Mouse (Mus musculus): ENCODE measurements around the gene Adssl1.

The Adssl1 gene

GRCm38 (mm10) chr12:112592985-112593734 lies 26.7 kb upstream of the Adssl1 start:
- in situ Hi-C loops (cut with MboI, MseI), result no loop called here

- in situ Hi-C loops (cut with MboI, MseI), result no loop called here
Observed at GRCm38 (mm10) chr12:112593951-112594915, 25.6 kb upstream of the Adssl1 start.

GRCm38 (mm10) chr12:112594989-112595388 lies 24.9 kb upstream of the Adssl1 start:
- in situ Hi-C loops (cut with MboI, MseI), result loop anchor here (5.0 kb wide), 1 partner anchor 43 kb away; no protein-coding TSS in a partner anchor

GRCm38 (mm10) chr12:112595626-112596025 lies 24.2 kb upstream of the Adssl1 start:
- in situ Hi-C loops (cut with MboI, MseI), result loop anchor here (5.0 kb wide), 1 partner anchor 43 kb away; no protein-coding TSS in a partner anchor

GRCm38 (mm10) chr12:112596454-112596853 lies 23.4 kb upstream of the Adssl1 start:
- in situ Hi-C loops (cut with MboI, MseI), result loop anchor here (5.0 kb wide), 1 partner anchor 44 kb away; no protein-coding TSS in a partner anchor

GRCm38 (mm10) chr12:112596891-112597500 lies 22.8 kb upstream of the Adssl1 start:
- in situ Hi-C loops (cut with MboI, MseI), result loop anchor here (5.0 kb wide), 1 partner anchor 45 kb away; no protein-coding TSS in a partner anchor

- in situ Hi-C loops (cut with MboI, MseI), result loop anchor here (5.0 kb wide), 1 partner anchor 45 kb away; no protein-coding TSS in a partner anchor
Observed at GRCm38 (mm10) chr12:112597618-112598017, 22.2 kb upstream of the Adssl1 start.

- in situ Hi-C loops (cut with MboI, MseI), result loop anchor here (5.0 kb wide), 1 partner anchor 47 kb away; no protein-coding TSS in a partner anchor
Observed at GRCm38 (mm10) chr12:112599198-112599597, 20.6 kb upstream of the Adssl1 start.

GRCm38 (mm10) chr12:112599942-112600611 lies 19.8 kb upstream of the Adssl1 start:
- in situ Hi-C loops (cut with MboI, MseI), result loop anchor here (5.0 kb wide), 1 partner anchor 48 kb away; no protein-coding TSS in a partner anchor

GRCm38 (mm10) chr12:112604022-112604421 lies 15.8 kb upstream of the Adssl1 start:
- in situ Hi-C loops (cut with MboI, MseI), result no loop called here

GRCm38 (mm10) chr12:112604709-112605649 lies 14.9 kb upstream of the Adssl1 start:
- in situ Hi-C loops (cut with MboI, MseI), result no loop called here

- in situ Hi-C loops (cut with MboI, MseI), result no loop called here
Observed at GRCm38 (mm10) chr12:112605766-112606165, 14.1 kb upstream of the Adssl1 start.

- in situ Hi-C loops (cut with MboI, MseI), result no loop called here
Observed at GRCm38 (mm10) chr12:112606998-112607397, 12.8 kb upstream of the Adssl1 start.

GRCm38 (mm10) chr12:112609031-112609430 lies 10.8 kb upstream of the Adssl1 start:
- in situ Hi-C loops (cut with MboI, MseI), result no loop called here

GRCm38 (mm10) chr12:112616668-112617067 lies 3.2 kb upstream of the Adssl1 start:
- in situ Hi-C loops (cut with MboI, MseI), result loop anchor here (5.0 kb wide), 1 partner anchor 59 kb away; no protein-coding TSS in a partner anchor

GRCm38 (mm10) chr12:112617184-112617583 lies 2.7 kb upstream of the Adssl1 start:
- in situ Hi-C loops (cut with MboI, MseI), result loop anchor here (5.0 kb wide), 1 partner anchor 60 kb away; no protein-coding TSS in a partner anchor

GRCm38 (mm10) chr12:112617898-112618380 lies 1.9 kb upstream of the Adssl1 start:
- in situ Hi-C loops (cut with MboI, MseI), result loop anchor here (5.0 kb wide), 1 partner anchor 61 kb away; no protein-coding TSS in a partner anchor

- in situ Hi-C loops (cut with MboI, MseI), result loop anchor here (5.0 kb wide), 1 partner anchor 62 kb away; no protein-coding TSS in a partner anchor
Observed at GRCm38 (mm10) chr12:112618981-112619685, 712 bp upstream of the Adssl1 start.
